Mouse (Mus musculus): Measurements from ENCODE around the gene Pard3b.

- TF ChIP-seq CTCF (IDR thresholded peaks at IDR 0.05; ENCODE audit: insufficient read depth, low read depth, low read length), result no peak
- TF ChIP-seq POLR2A (IDR thresholded peaks at IDR 0.05; ENCODE audit: insufficient read depth, low read depth, low read length), result no peak
These were observed 328.5 kb downstream of the Pard3b start for GRCm38 (mm10) chr1:61967124-61967523.
